Mouse (Mus musculus): Measurements from ENCODE around the gene Arcn1.

Arcn1 gene

DNA sequence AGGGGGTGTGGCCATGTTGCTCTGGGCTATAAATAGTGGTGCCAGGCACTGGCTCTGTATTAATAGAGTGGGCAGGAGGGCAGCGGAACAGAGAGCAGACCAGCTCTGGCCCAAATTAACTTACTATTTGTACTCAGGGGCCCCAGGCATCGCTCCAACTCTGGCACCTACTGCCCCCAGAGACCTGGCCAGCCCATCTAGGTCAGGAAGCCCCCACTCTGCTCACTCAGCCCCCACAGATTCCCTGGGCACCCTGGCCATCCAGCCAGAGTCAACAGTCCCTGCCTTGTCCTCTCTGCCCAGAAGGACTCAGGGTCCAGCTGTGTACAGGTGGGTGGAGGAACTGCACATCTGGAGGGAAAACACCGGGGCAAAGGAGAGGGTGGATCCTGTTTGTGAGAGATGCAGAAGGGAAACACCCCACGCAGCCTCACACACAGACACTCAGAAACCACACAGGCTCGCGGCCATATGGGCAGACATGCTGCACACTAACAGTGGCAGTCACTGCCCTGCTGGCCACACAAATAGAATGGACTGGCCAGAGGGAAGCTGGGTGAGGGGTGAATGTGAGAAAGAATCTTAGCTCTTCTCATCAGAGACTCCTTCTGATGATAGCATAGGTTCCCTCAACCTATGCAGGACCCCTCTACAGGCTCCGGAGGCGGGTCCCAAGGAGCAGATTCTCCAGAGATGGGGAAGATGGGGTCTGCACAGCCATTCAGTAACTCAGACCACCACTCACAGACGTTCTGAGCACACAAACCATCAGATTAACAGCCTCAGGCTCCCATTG is 47.1 kb downstream of the Arcn1 start:
- no peak for DNase-seq (ENCODE audit: low read depth in 1 of 2, low spot score in 2 of 2)

DNA sequence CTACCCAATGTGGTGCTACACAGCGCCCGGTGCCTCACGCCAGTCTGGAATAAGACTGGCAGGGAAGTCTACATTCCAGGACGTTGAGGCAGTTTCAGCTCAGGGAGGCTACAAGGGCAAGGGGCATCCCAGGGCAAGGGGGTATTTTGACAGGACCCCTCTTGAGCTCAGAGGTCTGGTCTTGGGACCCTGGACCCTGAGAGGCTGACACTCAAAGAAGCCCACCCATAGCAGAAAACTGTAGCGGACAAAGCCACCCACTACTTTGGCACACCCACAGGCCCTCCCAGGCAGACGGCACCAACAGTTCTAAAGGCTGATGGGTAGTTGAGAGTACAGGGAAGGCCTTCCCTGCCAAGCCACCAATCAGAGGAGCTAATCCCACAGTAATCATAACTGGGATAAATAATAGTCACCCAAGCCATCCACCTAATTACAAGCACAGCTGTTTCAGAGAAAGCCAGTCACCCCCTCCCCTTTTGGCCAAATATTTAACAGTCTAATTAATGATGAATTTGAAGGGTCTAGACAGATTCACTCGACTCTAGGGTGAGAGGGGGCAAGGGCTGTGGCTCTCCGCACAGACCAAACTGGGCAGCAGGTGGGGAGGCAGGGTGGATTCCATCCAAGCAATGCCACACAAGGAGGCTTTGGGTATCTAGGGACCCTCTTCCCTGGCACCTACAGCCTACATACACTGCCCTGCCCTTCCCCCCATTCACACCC is 47.9 kb downstream of the Arcn1 start:
- no peak for DNase-seq (ENCODE audit: low read depth in 1 of 2, low spot score in 2 of 2)

DNA sequence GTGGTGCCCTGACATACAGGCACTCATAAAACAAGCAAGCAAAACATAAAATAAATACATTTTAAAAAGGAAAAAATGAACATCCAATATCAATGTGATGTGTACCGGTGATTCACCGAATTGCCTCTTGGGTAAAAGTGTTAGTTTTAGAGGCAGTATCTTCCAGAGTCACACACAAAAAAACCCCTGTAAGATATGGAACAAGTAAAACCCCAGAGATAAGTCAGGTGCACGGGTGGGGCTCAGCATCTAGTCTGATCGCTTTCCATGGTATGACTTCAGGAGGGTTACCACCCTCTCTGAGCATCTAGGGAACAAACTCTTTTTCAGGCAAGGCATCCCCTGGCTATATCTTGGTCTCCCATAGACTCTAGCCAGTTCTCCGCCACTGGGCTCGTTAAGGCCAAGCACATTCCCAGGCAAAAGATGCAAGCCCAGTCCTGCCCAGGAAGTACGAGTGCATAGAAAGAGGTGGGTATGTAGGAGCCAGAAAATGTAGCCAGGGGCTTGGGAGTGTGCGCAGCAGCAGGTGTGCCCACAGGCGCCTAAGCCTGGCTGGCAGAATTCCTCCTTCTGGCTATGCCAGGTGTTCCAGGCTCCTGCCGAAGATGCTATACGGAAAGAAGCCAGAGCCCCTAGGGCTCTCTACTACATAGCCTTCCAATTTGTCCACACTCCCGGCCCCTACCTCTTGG is 48.6 kb downstream of the Arcn1 start:
- DNase-seq (ENCODE audit: low read depth in 1 of 2, low spot score in 2 of 2), result no peak

DNA sequence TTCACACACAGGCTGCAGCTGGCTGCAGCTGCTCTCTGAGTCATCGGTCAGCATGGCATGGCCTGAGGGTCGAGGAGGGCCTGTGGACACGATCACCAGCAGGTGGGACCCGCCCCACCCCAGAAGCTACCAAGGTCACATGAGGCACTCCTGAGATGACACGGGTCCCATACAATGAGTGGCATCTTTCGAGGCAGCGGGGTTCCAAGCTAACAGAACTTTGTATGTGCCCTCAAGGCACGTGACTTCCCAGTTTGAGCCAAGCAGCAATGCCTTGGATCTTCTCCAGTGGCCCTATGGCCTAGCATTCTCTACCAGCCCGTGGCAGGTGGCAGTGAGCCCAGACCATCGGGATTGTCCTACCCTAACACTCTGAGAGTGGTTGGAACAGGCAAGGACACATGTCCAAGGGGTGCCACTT is 49.8 kb downstream of the Arcn1 start:
- DNase-seq (ENCODE audit: low read depth in 1 of 2, low spot score in 2 of 2), result no peak

DNA sequence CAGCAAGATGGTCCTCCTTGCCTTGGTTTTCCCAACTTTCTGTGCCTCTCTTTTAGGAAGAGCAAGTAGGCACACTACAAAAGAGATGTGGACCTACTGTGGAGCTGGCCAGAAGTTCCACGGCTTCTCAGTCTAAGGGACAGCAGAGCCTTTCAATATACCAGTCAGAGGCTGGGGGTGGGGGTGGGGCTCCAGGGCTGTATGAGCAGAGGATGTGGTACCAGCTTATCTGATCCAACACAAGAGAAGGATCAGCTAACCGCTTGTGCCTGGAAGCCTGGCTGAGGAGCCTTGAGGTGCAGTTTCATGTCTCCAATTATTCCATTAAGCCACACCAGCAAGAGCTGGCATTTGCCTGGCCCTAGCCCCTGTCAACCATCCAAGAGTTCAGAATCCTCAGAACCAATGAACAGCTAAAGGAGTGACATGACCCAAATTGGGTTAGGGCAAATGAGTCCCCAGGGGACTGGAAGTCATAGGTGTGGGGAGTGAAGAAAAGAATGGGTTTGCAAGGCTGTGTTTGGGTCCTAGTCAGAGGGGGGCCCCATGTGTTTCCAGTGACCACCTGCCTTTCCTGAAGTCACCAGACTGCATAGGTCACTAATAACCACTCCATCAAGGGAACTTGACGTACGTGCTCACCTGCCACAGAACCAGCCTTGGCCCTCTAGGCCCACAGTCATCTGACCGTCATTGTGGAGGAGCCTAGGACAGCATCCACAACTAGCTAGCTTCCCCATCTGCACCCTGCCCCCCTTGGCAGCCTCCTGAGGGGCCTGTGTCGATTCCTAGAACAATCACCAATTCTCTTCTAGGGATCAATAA is 50.4 kb downstream of the Arcn1 start:
- DNase-seq (ENCODE audit: low read depth in 1 of 2, low spot score in 2 of 2), result no peak

DNA sequence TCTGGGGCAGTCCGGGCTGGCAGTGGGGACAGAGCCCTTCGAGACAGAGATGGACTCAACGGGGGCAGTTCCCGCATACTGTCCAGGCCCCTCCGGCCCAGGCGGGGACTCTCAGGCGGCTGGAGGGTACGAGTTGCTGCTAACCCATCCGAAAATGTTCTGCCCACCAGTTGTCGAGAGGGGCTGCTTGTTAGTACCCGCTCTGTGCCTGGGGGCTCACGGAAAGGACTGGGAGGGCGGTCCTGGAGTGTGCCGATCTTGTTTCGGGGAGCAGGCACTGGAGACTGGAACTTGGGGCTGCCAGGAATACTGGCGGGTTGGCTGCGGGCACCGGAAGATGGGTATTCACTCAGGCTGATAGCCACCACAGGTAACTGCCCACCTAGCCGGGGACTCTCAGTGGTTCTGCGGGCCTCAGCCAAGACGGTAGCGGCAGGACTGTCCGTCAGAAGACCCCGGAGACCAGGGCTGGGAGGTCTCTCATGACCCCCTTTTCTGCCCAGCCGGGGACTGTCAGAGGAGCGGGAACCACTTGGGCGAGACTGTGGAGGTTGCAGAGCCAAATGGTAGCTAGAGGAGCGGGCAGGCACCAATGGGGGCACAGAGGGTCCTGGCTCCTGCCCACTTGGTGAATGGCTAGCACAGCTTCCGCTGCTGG is 51.8 kb downstream of the Arcn1 start:
- DNase-seq (ENCODE audit: low read depth in 1 of 2, low spot score in 2 of 2), result no peak

DNA sequence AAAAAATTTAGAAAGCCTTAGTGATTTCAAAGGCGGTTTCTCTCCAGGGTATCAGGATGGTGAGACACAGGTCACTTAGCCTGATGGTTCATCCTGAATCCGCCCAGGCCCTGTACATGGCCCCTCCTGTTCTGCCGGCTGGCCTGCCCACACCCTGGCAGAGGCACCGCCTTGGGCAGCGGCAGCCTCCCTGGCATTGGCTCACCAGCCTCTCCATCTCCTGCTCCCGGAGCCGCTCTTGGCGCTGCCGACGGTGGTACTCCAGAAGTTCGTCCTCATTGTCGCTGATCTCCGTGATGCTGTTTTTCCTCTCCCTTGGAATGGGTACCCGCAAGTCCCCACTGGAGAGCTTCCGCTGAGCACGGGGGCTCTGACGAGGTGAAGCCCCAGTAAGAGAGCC is 52.5 kb downstream of the Arcn1 start:
- no peak for DNase-seq (ENCODE audit: low read depth in 1 of 2, low spot score in 2 of 2)

DNA sequence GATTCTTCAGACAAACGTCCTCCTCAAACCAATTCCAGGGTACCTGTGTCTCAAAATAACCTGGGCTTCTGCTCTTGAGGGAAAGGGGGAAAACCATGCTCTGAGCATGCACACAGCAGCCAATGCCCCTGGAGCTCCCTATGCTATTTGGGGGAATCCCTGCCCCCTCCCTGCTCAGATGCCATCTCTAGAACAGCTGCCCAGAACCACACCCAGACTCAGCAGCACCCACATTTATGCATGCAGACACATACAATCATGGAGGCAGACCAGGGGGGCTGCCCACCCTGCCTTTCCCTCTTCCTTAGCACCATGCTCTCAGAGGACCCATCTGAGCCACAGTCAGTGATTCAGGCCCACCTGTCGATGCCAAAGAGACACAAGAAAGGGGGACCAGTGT is 54.1 kb downstream of the Arcn1 start:
- DNase-seq (ENCODE audit: low read depth in 1 of 2, low spot score in 2 of 2), result no peak

DNA sequence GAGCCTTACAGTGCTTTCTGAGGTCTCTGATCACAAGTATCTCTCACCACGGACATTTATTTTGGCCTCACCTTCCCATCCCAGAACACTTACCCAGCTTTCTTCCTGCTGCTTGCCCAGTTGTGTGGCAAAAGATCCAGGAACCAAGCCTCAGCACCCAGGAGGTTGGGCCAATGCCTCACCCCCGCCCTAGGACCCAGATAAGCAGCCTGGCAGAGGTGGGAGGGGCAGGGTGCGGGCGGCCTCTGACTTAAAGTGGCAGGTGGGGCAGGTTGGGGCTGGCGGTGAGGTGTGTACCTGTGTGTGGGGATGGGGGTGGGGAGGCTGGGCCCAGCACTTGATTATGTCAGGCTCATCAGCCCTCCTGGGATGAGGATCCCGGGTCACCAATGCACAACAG is 54.6 kb downstream of the Arcn1 start:
- DNase-seq (ENCODE audit: low read depth in 1 of 2, low spot score in 2 of 2), result no peak

DNA sequence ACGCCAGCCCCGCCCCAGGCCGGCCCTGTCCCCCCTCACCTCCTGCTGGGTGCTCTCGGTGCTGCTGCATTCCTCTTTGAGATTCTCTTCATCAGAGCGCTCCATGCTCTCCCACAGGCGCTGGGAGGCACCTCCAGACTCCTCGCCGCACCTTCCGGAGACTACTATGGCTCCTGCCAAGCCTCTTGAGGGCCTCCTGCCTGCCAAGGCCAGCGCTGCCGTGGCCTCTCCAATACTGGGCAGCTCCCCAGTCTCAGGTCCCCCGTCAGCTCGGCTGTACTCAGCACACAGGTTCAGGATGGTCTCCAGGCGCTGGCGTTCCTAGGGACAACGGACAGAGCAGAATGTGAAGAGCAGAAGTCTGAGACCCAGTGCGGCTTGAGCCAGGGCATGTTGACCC is 56.0 kb downstream of the Arcn1 start:
- no peak for DNase-seq (ENCODE audit: low read depth in 1 of 2, low spot score in 2 of 2)

DNA sequence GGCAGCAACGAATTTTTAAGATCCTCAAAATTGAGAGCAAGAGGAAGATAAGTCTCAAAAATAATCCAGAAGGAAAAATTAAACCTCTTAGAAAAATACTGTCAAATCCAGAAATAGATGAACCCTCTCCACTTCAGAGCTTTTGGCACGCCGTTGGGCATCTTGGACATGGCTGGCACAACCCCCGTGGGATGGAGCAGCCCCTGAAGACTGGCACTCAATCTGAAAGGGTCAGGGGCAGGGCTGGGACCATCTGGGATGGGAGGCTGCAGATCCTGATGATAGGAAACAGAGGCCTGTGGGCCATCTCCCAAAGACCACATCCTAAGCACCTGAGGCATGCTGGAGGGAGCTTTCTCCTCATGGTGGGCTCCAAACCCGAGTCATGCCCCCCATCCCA is 57.4 kb downstream of the Arcn1 start:
- no peak for DNase-seq (ENCODE audit: low read depth in 1 of 2, low spot score in 2 of 2)

DNA sequence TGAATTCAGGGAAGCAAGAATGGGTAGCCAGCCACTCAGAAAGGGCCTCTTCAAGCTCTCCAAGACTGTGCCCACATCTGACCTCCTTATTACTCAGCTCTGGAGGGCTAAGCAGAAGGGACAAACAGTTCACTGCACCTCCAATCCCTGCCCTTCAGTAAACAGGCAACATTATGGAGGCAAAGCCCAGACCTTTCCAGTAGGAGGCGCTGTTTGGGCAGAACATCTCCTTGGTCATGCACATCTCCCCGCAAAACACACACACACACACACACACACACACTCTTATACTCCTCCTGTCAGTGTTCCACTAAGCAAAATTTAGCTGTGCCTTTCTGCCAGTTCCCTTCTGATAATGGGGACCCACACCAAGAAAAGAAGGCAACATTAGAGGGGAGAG is 58.0 kb downstream of the Arcn1 start:
- no peak for DNase-seq (ENCODE audit: low read depth in 1 of 2, low spot score in 2 of 2)

DNA sequence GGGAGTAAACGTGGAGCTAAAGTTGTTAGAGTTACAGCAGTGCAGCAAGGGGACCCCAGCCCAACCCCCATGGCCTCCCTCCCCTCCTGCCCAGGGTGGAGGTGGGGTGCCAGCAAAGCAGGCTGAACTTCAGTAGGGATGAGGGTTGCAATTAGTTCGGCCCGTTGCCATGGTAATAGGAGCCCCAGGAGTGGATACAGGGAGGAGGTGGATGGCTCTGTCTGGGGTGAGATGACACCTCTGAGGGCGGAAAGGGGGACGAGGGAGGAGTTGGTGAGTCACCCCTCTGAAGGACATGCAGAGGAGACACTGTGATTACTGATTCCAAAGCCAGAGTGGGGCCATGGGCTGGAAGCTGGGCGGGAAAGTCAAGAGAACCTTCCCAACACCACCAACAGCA is 58.7 kb downstream of the Arcn1 start:
- DNase-seq (ENCODE audit: low read depth in 1 of 2, low spot score in 2 of 2), result no peak

DNA sequence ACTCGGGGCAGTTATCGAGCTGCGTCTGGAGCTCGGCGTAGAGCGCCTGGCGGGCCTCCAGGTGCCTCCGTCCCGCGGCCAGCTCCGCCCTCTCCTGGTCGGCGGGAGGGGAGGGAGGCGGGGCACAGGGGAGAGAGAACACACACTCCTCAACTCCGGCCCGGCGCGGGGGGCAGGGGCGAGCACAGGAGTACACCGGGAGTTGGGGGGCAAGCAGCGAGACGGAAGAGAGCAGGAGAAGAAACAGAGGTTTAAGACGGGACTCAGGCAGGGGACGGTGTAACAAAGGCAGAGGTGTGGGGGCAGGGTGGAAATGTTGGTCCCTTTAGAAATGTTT is 59.2 kb downstream of the Arcn1 start:
- no peak for DNase-seq (ENCODE audit: low read depth in 1 of 2, low spot score in 2 of 2)

DNA sequence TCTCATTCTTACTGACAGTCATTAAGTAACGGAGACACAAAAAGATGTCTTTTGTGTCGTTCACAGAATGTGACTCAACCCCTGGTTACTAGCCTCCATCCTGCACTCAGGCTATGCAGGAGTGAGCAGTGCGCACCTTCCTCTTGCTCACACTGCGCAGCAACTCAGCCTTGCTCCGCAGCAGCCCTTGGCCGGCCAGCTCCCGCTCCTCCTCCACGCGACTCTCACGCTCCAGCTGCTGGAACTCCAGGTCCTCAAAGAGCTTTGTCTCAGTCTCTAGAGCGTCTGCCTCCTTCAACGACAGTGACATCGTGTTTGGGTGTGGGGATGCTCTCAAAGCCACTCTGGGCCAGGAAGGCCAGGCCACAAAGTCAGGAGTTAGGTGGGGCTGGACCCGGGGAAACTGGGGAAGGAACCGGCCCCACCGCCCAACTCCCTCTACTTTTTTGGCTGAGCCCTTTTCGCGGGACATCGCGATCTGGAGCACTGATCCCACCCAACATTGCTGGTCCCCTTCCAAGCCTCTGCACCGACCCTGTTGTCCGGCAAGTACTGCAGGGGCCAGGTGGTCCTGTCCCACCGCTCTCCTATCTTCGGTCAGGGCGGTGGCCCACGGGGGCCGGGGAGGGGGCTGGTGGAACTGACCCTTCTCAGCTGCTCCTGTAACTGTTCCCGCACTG is 59.8 kb downstream of the Arcn1 start:
- no peak for DNase-seq (ENCODE audit: low read depth in 1 of 2, low spot score in 2 of 2)

DNA sequence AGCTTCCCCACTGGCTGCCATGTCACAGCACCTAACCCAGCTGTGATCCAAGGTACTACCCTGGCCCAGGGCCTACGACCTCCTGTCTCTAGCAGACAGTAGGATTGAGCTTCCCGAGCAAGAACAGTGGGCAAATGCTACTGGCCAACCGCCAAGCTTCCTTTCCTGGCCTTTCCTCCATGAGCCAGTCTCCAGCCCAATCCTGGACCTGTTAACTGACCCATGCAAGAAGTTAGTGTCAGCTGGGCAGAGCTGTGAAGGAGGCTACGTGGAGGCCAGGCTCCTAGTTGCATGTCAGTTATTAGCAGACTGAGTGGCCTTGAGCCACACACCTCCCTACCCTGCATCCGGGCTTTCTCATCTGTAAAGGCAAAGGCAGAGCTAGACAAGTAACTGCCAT is 67.9 kb downstream of the Arcn1 start:
- DNase-seq (ENCODE audit: low read depth in 1 of 2, low spot score in 2 of 2), result no peak

DNA sequence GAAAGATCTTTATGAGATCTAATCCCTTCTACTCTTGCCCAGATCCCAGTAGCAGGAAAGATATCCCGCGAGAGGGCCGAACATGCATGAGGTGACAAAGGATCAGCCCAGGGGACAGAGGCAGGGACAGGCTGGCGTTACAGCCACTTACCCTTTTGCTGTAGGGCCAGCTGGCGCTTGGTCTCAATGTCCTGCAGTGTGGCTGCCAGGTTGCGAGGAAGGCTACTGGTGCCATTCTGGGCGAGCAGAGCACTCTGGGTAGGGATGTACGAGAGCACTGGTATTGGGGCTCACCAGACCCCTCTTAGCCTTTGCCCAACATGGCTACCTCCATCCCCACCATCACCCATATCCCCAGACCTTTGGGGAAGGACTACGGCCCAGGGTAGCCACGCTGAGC is 68.4 kb downstream of the Arcn1 start:
- no peak for DNase-seq (ENCODE audit: low read depth in 1 of 2, low spot score in 2 of 2)

DNA sequence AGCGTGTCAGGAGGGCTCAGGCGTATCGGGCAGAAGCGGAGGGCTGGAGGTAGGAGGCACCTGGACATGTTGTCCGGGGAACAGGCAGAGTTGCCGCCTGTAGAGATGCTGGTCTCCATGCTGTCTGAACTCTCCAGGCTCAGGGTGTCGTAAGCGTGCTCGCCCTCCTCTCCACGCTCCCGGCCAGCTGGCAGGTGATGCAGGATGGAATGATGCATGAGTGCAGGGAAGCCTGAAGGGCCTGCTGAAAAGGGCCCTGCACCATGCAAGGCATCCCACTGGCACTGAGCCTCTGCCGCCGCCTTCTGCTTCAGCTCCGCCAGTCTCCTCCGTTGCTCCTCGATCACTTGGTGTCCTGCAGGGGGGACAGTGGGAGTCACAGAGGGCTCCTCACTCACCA is 69.8 kb downstream of the Arcn1 start:
- no peak for DNase-seq (ENCODE audit: low read depth in 1 of 2, low spot score in 2 of 2)

DNA sequence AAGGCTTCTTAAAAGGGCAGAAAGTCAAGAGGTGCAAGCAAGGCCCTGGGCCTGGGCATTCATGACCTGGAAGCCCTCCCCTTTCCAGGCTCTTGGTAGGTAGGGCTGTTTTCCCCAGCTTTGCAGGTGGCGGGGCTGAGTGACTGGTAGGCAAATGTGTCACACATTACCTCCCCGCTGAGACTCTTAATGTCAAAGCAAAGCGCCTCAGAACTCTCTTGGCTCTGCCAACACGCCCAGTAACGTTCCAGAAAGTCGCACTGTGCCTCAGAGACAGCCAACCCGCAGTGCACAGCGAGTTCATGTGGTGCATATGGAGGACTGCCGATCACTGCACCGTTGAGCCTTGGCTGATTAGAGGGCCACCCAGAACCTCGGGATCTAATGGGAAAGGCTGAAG is 74.6 kb downstream of the Arcn1 start:
- DNase-seq (ENCODE audit: low read depth in 1 of 2, low spot score in 2 of 2), result no peak

Measured in monocyte, adult 2 months (primary cell).